Mouse (Mus musculus) T-helper 17 cell (primary cell): ENCODE measurements at regions not wholly inside any gene's neighbourhood (a gene's known extent, or its start where the extent isn't known, plus 50 kb on each side); places are given as distances from the start of the nearest gene placed in this dataset.

Source experiments
- in situ Hi-C, 2 experiments: fragments of 300-600 bp; cut with MboI, MseI; formaldehyde crosslinking; loops; 1 replicate in 1 of 2; 2 replicates in 1 of 2; pipeline ENCODE4 v1.15.1; 2025; ENCODE audit warnings: high pct_unique_total_duplicates in 2 of 2

DNA sequence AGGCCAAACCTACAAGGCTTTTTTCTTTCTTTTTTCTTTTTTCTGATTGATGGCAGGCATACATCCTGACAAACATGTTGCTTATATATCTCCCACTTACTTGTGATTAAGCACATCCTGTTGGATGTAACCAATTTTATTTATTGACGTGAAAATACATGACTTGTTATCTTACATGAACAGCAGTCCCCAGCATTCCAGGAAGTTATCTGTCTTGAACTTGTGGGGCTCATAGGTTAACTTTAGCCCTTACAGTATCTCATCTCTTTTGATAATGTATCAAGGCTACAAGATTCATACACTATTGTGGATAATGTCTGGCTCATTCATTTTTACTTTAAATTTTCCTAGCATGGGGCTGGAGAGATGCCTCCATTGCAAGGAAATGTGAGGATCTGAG is 852.0 kb upstream of the Agtr1b start:
- in situ Hi-C loops, result no loop called here

DNA sequence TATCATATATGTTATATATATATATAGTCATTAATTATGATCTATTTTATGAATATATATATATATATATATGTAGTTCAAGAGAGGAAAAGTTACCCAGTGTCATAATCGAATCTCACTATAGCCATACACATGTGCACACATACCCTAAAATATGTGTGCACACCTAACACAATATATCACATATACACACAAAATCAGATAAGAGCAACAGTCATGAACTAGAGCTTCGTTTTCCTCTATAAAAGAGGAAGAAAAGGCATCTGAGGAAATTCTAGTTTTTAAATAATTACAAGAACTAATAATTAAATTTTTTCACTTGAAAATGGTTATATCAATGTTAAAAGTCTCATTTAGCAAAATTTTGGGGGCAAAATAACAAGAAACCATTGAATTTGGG is 835.3 kb upstream of the Tbl1xr1 start:
- in situ Hi-C loops, result no loop called here

DNA sequence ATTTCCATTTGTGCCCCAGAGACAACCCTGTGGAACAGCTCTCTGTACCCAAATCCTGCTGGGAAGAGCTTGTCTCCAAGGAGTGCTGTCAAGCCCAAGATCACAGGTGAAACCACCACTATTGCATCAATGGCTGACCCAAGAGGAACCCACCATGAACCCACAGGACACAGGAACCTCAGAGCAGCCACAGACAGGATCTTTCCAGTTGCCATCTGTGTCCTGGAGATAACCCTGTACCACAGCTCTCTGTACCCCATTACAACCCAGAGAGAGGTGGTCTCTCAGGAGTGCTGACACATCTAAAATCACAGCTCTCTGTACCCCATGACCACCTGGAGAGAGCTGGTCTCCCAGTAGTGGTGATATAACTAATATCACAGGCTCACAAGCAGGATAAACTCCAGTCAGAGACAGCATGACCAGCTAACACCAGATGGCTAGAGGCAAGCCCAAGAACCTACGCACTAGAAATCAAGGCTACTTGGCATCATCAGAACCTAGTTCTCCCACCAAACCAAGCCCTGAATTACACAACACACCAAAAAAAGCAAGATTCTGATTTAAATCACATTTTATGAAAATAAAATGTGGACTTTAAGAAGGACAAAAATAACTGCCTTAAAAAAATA is 820.2 kb upstream of the Tbl1xr1 start:
- in situ Hi-C loops, result no loop called here

DNA sequence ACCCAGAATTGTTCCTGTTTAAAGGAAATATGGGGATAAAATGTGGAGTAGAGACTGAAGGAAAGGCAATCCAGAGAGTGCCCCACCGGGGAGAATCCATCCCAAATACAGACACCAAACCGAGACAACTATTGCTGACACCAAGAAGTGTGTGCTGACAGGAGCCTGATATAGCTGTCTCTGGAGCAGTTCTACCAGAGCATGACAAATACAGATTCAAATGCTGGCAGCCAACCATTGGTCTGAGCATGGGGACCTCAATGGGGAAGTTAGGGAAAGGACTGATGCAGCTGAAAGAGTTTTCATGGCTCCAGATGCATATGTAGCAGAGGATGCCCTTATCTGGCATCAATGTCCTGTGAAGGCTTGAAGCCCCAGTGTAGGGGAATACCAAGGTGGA is 813.1 kb upstream of the Tbl1xr1 start:
- in situ Hi-C loops, result no loop called here

DNA sequence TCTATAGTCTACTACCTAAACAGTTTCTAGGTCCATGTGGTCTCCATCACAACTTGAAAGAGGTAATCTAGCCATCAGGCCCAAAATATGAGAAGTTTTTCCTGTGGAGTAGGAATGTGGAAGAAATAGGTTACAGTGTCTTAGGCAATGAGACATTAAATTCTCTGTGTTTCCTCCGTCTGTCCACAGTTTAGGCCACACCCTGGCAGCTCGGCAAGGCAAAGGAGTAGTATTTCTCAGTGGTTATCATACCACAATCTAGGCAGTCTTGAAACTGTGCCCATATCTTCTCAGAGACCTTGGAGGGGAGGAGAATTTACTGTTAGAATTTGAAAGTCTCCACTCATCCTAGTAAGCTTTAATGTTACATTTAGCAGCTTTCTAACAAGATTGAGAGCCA is 811.0 kb upstream of the Tbl1xr1 start:
- in situ Hi-C loops, result no loop called here

DNA sequence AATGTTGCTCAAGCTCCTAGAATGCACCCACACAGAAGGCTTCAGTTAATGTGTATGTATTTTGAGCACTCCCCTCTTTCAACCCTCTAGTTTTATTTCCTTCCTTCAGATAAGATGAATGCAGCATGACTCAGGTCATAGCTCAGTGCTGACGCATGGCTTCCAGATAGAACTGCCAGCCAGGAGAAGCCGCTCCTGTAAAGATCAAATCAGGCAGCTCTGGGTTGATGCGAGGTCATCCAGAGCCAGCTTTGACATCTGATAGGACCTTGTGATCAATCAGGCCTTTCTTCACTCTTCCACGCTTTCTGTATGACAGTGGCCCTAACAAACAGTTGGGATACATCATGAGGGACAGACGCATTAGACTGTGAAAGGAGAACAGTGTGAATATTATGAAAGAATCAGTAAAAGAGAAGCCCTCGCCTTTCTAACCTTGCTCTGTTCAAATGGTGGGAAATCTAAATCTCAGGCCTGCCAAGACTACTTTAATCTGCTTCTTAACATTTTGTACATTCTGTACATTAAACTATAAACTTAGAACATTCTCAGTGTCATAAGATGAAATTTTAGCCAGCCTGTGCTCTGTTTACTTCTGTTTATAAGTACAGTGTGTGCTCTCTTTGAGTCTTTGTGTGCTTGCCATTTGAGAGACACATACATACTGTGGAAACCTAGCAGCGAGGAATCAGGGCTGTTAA is 807.9 kb upstream of the Tbl1xr1 start:
- in situ Hi-C loops, result no loop called here

DNA sequence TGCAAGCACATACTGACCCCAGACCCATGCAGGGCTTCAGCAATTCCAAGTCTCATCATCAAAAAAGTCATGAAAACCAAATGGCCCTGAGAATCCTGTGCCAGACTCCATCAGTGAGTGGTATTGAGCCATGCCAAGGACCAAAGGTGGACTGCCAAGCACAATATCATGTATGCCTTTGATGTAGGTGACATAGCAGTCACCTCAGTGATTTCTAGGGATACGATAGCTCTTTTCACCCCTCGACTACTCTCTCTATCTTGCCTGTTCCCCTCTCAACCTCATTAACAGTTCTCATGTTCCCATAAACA is 807.4 kb upstream of the Tbl1xr1 start:
- in situ Hi-C loops, result no loop called here

DNA sequence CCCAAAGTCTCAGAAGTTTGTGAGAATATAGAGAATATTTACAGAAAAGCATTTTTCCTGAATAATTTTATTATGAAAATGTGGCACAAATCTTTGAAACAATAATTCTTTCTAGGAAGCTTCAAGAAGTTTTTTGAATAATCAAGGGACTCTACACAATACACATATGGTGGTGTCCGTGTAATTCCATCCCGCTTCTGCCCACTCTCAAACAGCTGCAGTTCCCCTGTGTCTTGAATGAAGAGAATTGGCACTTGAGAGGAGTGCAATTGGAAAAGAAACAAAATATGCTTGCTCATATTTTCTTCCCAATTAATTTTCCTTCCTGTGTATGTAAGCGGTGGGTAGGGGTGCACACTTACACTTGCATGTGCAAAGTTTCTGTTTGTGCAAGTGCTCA is 805.7 kb upstream of the Tbl1xr1 start:
- in situ Hi-C loops, result no loop called here

DNA sequence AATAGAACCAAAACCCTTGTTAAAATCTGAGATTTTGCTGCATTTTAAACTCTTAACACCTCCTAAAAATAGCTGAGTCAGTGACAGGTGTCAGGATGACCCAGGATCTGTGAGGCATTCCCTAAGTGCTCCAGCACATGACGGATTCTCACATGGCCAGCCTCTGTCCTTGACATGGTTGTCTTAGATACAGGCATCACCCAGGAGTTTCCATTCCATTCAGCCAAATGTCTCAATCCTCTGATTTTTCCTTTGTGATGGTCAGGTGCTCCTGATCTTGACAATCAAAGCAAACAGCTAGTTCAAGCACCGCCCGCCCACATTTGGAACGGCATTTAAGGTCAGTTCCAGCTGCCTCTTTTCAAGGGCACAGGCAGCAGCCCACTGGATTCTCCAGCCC is 804.2 kb upstream of the Tbl1xr1 start:
- in situ Hi-C loops, result no loop called here

DNA sequence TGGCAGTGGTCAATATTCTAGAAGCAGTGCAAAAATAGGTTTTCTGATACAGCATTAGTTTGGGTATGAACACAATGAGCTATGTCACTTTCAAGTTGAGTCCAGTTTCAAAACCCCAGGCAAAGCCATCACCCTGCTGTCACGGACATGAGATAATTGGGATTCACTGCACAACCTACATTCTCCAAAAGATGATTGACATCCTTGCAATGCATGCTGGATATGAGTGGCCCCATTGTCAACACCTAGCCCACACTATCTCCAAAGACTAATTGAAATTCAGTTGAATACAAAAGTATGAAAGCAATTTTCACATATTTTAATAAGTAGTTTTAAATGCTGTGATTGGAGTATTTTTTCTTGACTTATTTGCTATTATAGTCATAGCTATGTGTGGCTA is 783.7 kb upstream of the Tbl1xr1 start:
- in situ Hi-C loops, result no loop called here

DNA sequence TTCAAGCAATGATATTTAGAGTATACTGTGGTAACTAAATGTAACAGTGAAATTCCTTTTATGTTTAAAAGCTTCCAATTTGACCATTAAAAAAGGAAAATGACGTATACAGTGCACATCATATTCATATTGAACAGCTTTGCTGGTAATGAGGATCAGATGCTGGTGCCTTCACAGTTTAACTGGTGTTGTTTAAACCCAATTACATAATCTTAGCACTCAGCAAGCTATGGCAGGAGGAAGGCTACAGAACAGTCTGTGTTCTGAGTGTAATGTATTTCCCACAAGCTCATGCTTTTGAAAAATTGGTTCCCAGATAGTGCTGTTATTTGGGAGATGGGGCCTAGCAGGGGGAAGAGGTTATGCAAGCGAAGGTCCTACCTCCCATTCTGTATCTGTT is 783.1 kb upstream of the Tbl1xr1 start:
- in situ Hi-C loops, result no loop called here

DNA sequence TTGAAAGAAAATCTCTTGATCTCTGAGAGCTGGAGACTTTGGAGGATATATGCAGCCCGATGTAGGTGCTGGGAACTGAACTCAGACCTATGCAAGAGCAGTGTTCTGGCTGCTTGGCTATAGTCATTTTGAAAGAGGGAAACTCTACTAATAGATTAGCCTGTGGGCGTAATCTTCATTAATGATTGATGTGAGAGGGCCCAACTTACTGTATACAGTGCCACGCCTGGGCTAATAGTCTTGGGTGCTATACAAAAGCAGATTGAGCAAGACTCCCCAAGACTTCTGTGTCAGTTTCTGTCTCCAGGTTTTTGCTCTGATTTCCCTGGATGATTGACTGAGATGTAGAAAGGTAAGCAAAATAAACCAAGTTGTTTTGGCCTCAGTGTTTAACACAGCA is 781.7 kb upstream of the Tbl1xr1 start:
- in situ Hi-C loops, result loop anchor here in 1 of 2 experiments (5.0 kb wide), 1 partner anchor 53 kb away; no protein-coding TSS in a partner anchor

DNA sequence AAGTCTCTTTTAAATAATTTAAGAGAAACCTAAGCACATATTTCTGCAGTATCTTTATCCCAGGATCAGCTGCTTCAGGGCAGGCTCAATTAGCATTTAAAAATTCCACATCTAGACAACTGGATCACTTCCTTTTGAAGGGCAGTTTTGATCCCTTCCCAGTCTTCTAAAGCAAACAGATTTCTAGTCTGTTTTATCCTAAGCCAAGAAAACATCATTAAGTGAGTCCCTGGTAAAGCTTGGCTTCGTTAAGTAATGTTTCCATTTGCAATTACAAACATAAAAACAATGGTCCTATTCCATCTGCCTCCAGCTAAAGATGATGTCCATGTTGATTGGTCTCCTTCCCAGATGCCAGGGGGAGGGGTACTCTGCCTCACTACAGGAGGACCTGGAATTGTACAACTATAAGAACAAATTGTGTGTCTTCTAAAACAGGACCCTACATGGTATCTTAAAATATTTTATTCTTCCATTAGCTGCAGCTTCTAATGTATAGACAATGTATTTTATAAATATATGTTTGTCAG is 779.8 kb upstream of the Tbl1xr1 start:
- in situ Hi-C loops, result loop anchor here in 1 of 2 experiments (5.0 kb wide), 1 partner anchor 51 kb away; no protein-coding TSS in a partner anchor

DNA sequence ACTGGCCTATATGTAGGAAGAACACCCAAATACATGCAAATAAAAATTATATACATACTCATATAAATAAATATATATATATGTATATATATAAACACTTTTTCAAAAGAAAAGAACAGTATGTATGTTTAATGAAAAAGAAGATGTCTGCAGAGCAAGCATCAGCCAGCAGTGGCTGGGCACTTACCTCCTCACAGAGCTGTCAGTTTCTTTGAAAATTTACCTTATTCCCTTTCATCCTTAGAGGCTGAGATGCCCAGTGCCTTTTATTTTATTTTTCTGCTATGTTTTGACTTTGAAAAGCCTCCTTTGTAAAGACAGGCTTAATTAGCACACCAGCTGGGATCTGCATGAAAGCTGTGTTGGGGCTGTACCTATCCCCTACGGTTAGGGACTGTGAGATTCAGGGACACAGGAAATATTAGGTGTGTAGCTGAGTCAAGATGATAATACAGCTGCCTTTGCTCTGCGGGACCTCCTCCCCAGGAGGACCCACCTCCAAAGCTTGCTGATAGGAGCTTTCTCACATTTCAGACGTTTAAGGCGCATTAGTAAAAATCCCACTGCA is 751.0 kb upstream of the Tbl1xr1 start:
- in situ Hi-C loops, result no loop called here

DNA sequence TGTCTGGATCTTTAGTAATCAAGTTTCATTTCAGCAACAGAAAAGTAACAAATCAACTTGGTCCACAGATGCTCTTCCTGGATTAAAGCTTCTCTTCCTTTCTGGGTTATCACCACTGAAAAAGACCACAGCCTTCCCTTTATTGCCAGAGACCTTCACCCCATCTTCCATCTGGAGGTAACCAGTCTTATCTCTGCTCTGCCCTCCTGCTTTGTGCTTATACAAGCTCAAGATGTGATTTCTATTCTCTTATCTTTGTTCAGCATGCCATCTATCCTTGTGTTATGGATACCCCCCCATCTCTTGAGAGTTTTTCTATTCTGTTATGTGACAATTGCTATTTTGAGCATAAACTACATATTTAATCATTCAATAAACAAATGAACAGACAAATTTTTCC is 734.5 kb upstream of the Tbl1xr1 start:
- in situ Hi-C loops, result no loop called here

DNA sequence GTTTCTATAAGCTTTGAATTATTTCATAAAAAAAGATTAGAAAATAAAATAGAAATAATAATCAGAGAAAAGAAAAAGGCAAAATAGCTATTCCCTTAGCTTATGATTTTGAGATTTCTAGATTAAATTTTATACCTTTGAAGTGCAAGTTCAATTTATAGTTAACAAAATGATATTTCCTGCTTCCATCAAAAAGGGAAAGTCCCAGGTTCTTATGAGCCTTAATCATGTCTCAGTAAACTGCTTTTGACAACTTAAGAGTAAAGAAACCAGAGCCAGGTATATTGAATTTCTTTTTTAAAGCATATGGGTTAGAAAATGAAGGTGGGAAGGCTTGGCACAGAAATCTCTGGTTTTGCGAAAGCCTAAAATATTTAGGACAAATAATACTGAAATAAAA is 733.4 kb upstream of the Tbl1xr1 start:
- in situ Hi-C loops, result no loop called here

DNA sequence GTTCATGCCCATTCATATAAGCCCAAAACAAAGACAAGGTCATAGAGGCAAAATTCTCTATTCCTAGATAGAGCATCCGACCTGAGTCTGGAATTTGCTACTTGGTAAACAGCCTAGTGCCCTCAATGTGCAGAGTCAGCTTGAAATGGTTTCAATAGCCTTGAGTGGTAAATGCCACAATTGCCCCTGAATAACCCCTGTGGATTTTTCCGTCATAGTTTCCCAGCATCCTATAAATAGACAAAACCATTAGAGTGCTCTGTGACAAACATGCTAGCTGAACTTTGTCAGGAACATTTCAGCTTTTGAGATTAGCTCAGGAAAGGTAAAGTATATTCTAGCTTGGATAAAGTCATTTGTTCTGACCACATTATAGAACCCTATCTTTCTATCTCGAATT is 727.0 kb upstream of the Tbl1xr1 start:
- in situ Hi-C loops, result loop anchor here in 1 of 2 experiments (5.0 kb wide), 1 partner anchor 52 kb away; no protein-coding TSS in a partner anchor

DNA sequence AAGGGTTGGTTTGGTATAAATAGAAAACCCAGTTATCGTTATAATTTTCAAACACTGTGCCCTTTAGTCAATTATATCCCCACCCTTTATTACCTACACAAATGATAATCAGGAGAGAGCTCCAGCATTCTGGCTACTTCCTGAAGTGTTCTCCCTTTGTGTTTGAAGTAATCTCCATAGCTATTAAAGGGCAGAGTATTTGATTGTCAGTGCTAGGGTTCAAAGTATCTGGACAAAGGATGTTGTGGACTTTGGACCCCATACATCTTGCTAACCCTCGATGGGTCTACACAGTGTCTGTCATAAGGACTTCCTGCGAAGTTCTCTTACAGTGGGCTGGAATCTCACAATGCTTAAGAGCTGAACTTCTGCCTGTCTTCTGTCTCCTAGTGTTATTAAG is 720.3 kb upstream of the Tbl1xr1 start:
- in situ Hi-C loops, result loop anchor here in 1 of 2 experiments (10.0 kb wide), 1 partner anchor 909 kb away; no protein-coding TSS in a partner anchor

DNA sequence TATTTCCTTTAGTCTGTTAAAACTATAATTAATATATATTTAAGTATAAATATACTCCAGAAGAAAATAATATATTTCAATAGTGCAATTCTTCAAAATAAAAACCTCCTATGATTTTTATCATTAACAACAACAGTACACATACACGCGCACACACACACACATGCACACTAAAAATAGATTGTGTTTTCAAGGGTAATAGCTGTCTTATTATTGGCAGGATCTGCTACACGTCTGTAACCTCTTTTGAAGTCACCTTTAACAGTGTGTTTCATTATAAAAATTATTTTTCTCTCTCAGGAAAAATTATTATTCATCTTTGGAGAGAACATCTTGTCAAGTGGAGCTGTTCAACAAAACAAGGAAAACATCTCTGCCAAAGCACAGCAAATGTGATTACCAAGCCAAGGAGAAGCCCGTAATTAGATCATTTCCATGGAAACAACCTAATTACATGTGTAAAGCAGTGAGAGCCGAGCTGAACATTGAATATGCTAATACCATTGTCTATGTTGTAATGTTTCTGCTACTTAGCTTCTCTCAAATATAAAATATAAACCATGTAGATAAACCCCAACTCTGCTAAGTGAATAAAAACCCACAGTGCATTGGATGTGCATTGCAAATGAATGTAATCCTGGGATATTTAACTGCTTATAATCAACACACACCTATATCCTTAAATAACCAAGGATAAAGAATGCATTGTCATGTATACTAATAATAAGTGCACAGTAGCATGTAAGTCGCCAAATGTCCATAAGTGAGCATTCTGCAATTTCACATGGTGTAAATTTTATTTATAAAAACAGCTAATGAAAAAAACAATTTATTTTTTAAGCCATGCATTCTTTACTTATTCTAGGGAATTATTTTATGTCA is 719.4 kb upstream of the Tbl1xr1 start:
- in situ Hi-C loops, result loop anchor here in 1 of 2 experiments (10.0 kb wide), 1 partner anchor 908 kb away; no protein-coding TSS in a partner anchor

DNA sequence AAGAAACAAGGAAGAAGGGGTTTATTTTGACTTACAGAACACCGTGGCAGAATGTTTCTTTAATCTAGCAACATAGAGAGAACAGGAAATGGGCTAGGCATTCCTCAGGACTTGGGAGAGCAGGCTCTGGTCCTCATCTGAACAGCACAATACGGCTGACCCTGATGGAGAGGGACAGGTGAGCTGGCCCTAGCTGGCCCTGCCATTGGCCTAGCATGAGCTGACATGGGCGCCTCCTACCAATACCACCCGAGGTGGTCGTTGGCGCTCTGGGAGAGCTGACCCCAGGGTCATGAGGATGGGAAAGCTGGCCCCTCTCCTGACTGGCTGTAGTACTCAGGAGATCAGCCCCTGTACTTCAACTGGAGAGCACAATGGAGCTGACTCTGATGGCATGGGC is 718.4 kb upstream of the Tbl1xr1 start:
- in situ Hi-C loops, result loop anchor here in 1 of 2 experiments (10.0 kb wide), 1 partner anchor 907 kb away; no protein-coding TSS in a partner anchor

DNA sequence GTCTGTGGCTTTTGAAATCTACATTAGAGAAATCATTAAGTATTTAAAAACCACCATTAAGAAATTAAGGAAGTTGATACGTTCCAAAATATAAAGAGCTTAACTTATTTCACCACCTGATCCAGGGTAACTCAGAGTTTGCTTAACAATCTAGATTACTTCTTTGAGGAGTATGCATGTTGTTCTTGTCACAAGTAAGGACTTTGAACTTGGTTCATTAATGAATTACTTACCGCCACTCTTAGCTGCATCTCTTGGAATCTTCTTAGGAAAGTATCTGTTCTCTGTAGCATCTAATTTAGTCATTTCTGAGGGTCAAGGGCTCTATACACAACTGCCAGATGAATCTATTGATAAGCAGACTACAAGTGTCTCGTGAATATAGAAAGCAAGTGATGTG is 715.4 kb upstream of the Tbl1xr1 start:
- in situ Hi-C loops, result loop anchor here in 1 of 2 experiments (10.0 kb wide), 1 partner anchor 1596 kb away; no protein-coding TSS in a partner anchor

DNA sequence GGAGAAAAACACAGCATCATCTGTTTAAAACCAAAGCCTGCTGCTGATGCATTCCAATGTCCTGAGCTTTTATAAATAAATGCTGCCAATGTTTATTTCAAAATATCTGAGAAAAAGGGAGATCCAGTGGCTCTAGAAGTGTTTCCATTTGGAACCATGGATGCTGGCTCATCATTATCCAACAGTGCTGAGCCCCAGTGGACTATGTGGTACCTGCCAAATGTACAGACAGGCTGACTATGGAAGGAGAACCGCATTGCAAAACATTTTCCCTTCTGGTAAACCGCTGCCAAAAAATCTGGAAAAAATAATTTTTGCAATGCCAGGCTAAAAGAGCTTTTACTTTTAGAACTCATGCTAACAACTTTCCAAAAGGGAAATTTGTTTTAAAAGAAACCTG is 696.6 kb upstream of the Tbl1xr1 start:
- in situ Hi-C loops, result no loop called here
